Mouse (Mus musculus): Measurements from ENCODE around the gene Pcyox1. TPM values are rescaled to one million over a fixed set of nuclear protein-coding genes. Genes with fewer than 3 reads are reported as not detected.
"Not testable (repeated sequence)": the region's sequence is repeated elsewhere in the genome, so short reads cannot be mapped to it uniquely, and the experiment has no call there.

The Pcyox1 gene
- polyA plus RNA-seq, 1 experiment from 2014 or later: 93.0 TPM

DNA sequence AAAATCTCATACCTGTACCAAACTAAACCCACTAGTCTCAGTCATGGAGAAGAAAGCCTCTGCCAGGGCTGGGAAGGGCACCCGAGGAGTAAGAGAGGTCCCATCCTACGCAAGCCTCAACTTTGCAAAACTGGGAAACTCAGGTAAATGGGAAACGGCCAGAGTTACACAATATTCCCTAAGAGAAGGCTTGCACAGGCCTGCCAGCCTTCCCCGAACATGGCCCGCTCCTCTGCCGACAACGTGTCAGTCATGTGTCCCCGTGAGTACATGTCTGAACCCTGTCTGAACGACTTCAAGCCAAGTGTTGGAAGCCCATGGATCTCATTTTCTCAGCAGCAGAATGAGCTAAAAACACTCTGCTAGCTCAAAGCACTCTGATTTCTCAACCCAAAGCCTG lies 1.9 kb downstream of the Pcyox1 start:
- peaks cover 7% of the 10 kb centered on the region for H3K4me1 ChIP-seq
- peak overlapping the region; percentile 81 for H3K4me2 ChIP-seq
- 81% methylated on average over 9 of the region's 9 CpGs for WGBS
- H3K27me3 ChIP-seq (replicated peaks): no peaks in the 10 kb centered on the region
- H3K9ac ChIP-seq: no peak overlapping the region
- no peaks in the 10 kb centered on the region for H3K9me3 ChIP-seq
- peak overlapping the region; percentile 89; the same call in 1 of the 2 replicates for H3K4me3 ChIP-seq (replicated peaks)
- peak overlapping the region; percentile 27; the same call in 1 of the 2 replicates for H3K27ac ChIP-seq
- peaks cover 33% of the 10 kb centered on the region for H3K36me3 ChIP-seq
- no peak for ATAC-seq (ENCODE audit: insufficient read depth, low FRiP score, low read depth)

DNA sequence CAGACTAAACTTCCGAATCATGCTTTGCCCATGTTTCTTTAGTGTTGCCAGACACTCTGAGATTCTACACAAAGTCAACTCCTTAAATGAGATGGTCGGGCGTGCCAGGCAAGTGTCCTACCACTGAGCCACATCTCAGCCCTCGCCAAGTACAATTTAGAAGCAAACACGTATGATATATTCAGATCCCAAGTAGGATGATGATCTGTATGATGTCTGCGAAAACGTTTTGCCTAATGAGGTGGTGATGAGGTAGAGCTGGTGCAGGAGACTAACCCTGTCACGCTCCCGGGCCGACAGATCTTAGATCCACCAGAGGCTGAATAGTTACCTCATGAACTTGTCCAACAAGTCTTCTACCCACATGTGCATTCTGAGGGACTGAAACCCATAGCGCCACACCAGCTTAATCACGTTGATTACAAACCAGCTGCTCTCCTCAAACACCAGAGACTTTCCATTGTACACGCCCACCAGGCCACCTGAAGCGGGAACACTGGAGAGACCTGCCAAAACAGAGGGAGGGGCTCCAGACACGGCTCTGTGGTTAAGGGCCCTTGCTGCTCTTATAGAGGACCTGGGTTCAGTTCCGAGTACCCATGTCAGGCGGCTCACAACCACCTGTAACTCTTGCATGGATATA lies 2.8 kb downstream of the Pcyox1 start:
- Histone ChIP-seq H3K9me3 (no peaks in the 10 kb centered on the region), H3K4me2 (peak overlapping the region; percentile 6; the same call in 1 of the 2 replicates), H3K27ac (no peak overlapping the region), H3K27me3 (replicated peaks) (no peaks in the 10 kb centered on the region), H3K4me1 (peaks cover 7% of the 10 kb centered on the region), H3K4me3 (replicated peaks) (no peak overlapping the region), H3K9ac (no peak overlapping the region), H3K36me3 (peaks cover 37% of the 10 kb centered on the region)
- no peak for ATAC-seq (ENCODE audit: insufficient read depth, low FRiP score, low read depth)
- WGBS: 78% methylated on average over 17 of the region's 17 CpGs

DNA sequence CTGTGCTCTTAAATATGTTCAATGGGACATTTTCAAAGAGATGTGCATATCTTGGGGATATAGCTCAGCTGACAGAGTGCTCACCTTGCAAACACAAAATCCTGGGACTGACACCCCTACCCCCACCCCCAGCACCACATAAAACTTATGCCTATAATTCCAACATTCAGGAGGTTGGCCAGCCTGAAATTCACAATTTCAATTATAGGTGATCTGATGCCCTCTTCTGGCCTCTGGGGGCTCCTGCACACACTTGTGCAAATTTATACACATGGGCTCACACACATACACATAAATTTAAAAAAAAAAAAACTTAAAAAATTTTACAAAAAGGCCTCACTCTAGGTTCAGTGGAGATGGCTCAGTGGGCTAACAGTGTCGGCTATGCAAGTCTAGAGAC lies 3.8 kb downstream of the Pcyox1 start:
- no peak overlapping the region for H3K27ac ChIP-seq
- WGBS: 88% methylated on average over 1 of the region's 1 CpGs
- H3K4me1 ChIP-seq: peaks cover 7% of the 10 kb centered on the region
- no peak overlapping the region for H3K9ac ChIP-seq
- H3K36me3 ChIP-seq: peaks cover 46% of the 10 kb centered on the region
- H3K4me3 ChIP-seq (replicated peaks): no peak overlapping the region
- ATAC-seq (ENCODE audit: insufficient read depth, low FRiP score, low read depth): no peak
- H3K27me3 ChIP-seq (replicated peaks): no peaks in the 10 kb centered on the region
- no peaks in the 10 kb centered on the region for H3K9me3 ChIP-seq
- H3K4me2 ChIP-seq: no peak overlapping the region

DNA sequence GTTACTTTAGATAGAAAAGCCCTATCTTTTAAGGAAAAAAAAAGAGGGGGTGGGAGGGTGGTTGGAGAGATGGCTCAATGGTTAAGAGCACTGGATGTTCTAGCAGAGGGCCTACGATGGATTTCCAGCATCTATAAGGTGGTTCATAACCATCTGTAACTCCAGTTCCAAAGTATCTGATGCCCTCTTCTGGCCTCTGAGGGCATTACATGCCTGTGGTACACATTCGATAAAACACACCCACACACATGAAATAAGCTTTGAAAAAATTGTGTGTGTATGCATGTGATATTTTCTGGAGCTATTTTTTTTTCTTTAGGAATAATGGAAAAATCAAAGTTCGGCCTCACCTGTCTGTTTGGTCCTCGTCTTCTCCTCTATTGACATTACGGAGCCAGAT lies 5.6 kb downstream of the Pcyox1 start:
- no peak for ATAC-seq (ENCODE audit: insufficient read depth, low FRiP score, low read depth)
- H3K4me2 ChIP-seq: no peak overlapping the region
- H3K27me3 ChIP-seq (replicated peaks): no peaks in the 10 kb centered on the region
- 97% methylated on average over 5 of the region's 5 CpGs for WGBS
- H3K36me3 ChIP-seq: peaks cover 55% of the 10 kb centered on the region
- H3K27ac ChIP-seq: no peak overlapping the region
- H3K4me3 ChIP-seq (replicated peaks): no peak overlapping the region
- no peaks in the 10 kb centered on the region for H3K9me3 ChIP-seq
- peaks cover 3% of the 10 kb centered on the region for H3K4me1 ChIP-seq
- H3K9ac ChIP-seq: no peak overlapping the region

DNA sequence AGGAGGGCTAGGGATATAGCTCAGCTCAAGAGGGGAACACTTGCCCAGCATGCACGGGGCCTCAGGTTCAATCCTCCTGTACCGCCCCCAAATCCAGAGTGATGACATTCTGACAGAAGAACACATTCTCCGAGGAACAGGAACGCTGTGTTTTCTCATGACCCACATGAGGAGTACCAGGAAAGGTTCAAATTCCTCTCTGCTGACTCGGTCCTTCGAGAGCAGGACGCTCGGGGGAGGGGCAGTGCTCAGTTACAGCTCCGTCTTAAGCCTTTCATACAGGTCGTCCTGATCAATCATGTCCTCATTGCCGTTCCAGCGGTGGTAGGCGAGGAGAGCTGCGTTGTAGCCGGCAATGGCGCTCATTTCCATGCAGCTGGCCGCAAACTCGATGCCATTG lies 8.5 kb downstream of the Pcyox1 start:
- no peak overlapping the region for H3K9ac ChIP-seq
- H3K27ac ChIP-seq: no peak overlapping the region
- H3K36me3 ChIP-seq: peaks cover 47% of the 10 kb centered on the region
- no peaks in the 10 kb centered on the region for H3K4me1 ChIP-seq
- ATAC-seq (ENCODE audit: insufficient read depth, low FRiP score, low read depth): no peak
- no peaks in the 10 kb centered on the region for H3K9me3 ChIP-seq
- no peaks in the 10 kb centered on the region for H3K27me3 ChIP-seq (replicated peaks)
- 72% methylated on average over 18 of the region's 18 CpGs for WGBS
- H3K4me3 ChIP-seq (replicated peaks): no peak overlapping the region
- H3K4me2 ChIP-seq: no peak overlapping the region

DNA sequence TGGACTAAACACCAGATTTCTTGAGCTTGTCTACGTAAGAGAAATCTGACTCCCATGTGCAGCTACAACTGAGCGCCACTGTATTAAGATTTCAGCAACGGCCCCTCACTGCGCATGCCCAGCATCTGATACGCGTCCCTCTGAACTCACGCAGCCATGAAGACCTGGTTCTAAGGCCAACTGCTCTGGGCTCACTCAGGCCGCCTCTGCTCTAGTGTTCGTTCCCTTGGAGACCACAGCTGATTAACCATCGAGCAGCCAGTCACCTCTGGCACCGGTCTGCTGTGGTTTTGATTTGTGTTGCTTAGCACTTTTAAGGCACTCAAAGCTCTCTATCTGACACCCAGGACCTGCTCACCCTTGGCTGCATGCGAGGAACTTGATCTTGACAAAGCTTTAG lies 9.6 kb downstream of the Pcyox1 start:
- H3K9ac ChIP-seq: no peak overlapping the region
- no peak for ATAC-seq (ENCODE audit: insufficient read depth, low FRiP score, low read depth)
- no peak overlapping the region for H3K4me2 ChIP-seq

DNA sequence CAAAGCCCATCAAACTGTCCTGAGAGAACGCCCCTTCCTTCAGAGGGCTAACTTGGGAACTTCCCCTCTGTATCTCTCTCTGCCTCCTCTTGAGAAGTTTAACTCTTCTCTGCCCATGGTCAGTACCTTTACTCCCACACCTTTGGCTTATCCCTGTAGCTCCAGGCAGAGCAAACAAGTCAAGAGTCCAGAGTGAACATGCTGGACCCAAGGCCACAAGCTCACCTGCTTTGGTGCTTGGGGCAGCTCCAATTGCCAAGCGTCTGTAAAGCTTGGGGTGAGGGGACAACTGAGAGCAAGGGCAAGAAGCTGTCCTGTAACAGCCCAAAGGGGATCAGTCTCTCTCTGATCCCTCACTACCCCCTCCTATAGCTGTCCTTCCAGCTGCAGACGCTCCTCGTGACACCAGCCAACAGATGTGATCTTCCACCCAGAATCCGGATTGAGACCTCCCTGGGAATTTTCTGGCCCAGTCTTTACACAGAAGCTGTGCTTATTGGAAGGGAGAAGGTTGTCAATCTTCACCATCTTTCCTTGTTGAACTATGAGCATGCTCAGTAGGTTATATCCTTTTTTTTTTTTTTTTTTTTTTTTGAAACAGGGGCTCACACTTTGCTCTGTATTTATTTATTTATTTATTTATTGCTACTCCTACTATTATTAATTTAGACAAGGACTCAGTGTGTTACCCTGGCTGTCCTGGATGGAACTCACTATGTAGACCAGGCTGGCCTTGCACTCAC lies 11.4 kb downstream of the Pcyox1 start:
- no peak overlapping the region for H3K4me3 ChIP-seq (replicated peaks)
- WGBS: 85% methylated on average over 5 of the region's 5 CpGs
- H3K27me3 ChIP-seq (replicated peaks): no peaks in the 10 kb centered on the region
- ATAC-seq (ENCODE audit: insufficient read depth, low FRiP score, low read depth): no peak
- H3K4me1 ChIP-seq: no peaks in the 10 kb centered on the region
- no peak overlapping the region for H3K9ac ChIP-seq
- no peak overlapping the region for H3K4me2 ChIP-seq
- no peaks in the 10 kb centered on the region for H3K9me3 ChIP-seq
- H3K27ac ChIP-seq: no peak overlapping the region
- peaks cover 27% of the 10 kb centered on the region for H3K36me3 ChIP-seq

More for the DNA sequence above, 9.6 kb downstream of the Pcyox1 start:
- Histone ChIP-seq H3K27me3 (replicated peaks) (no peaks in the 10 kb centered on the region), H3K27ac (no peak overlapping the region), H3K4me3 (replicated peaks) (no peak overlapping the region), H3K9me3 (no peaks in the 10 kb centered on the region), H3K36me3 (peaks cover 45% of the 10 kb centered on the region), H3K4me1 (no peaks in the 10 kb centered on the region)
- 85% methylated on average over 12 of the region's 12 CpGs for WGBS

DNA sequence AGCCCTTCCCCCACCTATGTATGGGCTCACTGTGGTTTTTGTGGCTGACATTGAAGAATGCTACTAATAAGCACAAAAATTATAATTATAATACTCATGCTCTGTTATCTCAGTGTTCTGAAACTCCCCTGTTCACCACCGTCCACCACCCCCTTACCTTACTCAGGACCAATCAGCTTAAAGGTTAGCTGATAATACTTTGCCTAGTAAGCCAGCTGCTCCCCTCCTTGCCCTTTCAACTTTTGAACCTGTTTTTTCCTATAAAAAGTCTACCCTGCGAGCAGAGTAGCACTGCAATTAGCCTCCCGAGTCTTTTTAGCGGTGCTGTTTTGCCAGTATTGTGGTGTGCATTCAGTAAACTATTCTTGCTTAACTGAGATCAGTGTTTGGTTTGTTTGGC lies 12.3 kb downstream of the Pcyox1 start:
- H3K4me3 ChIP-seq (replicated peaks): no peak overlapping the region
- peaks cover 20% of the 10 kb centered on the region for H3K36me3 ChIP-seq
- no peak overlapping the region for H3K27ac ChIP-seq
- H3K9me3 ChIP-seq: no peaks in the 10 kb centered on the region
- no peaks in the 10 kb centered on the region for H3K4me1 ChIP-seq
- no peak overlapping the region for H3K9ac ChIP-seq
- H3K27me3 ChIP-seq (replicated peaks): no peaks in the 10 kb centered on the region
- ATAC-seq (ENCODE audit: insufficient read depth, low FRiP score, low read depth): no peak
- no peak overlapping the region for H3K4me2 ChIP-seq
- 46% methylated on average over 4 of the region's 4 CpGs for WGBS

DNA sequence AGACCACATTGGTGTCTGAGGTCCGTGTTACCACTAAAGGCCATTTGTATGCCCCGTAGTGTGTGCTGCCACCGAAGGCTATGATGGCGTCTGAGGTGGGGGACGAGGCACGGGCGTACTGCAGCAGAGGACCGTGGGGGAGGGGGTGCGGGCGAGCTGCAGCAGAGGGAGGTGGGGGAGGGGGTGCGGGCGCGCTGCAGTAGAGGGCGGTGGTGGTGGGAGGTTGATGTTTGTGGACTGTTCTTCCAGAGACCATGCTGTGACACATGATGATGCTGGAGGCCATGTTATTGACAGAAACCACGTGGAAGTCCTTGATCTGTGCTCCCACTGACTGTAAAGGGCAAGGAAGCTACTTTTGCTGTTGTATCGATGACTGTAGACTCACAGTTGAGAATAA lies 13.6 kb downstream of the Pcyox1 start:
- whole genome bisulfite sequencing: 35% methylated on average over 16 of the region's 16 CpGs

DNA sequence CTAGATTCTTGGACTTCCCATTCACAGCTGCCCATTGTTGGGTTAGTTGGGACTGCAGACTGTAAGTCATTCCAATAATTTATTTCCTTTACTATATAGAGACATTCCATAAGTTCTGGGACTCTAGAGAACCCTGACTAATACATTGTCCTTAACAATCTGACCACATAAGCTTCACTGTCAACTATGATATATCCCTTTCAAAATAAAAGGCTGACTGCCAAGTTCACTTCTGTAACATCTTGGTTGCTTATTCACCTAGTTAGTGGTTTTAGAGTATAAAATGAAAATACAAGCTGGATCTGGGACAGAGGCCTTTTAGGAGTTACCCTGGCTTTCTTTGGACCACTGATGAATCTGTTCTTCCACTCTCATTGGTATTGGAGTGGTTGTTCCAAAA lies 14.4 kb downstream of the Pcyox1 start:
- H3K4me2 ChIP-seq: no peak overlapping the region
- no peak overlapping the region for H3K9ac ChIP-seq
- no peak for ATAC-seq (ENCODE audit: insufficient read depth, low FRiP score, low read depth)
- no peaks in the 10 kb centered on the region for H3K4me1 ChIP-seq
- peaks cover 14% of the 10 kb centered on the region for H3K36me3 ChIP-seq
- H3K27ac ChIP-seq: no peak overlapping the region
- H3K9me3 ChIP-seq: no peaks in the 10 kb centered on the region
- no peaks in the 10 kb centered on the region for H3K27me3 ChIP-seq (replicated peaks)
- no peak overlapping the region for H3K4me3 ChIP-seq (replicated peaks)

More for the DNA sequence above, 13.6 kb downstream of the Pcyox1 start:
- Histone ChIP-seq H3K27me3 (replicated peaks) (no peaks in the 10 kb centered on the region), H3K4me2 (no peak overlapping the region), H3K27ac (no peak overlapping the region), H3K4me1 (no peaks in the 10 kb centered on the region), H3K9ac (no peak overlapping the region), H3K4me3 (replicated peaks) (no peak overlapping the region), H3K36me3 (peaks cover 13% of the 10 kb centered on the region), H3K9me3 (no peaks in the 10 kb centered on the region)
- ATAC-seq (ENCODE audit: insufficient read depth, low FRiP score, low read depth): no peak

DNA sequence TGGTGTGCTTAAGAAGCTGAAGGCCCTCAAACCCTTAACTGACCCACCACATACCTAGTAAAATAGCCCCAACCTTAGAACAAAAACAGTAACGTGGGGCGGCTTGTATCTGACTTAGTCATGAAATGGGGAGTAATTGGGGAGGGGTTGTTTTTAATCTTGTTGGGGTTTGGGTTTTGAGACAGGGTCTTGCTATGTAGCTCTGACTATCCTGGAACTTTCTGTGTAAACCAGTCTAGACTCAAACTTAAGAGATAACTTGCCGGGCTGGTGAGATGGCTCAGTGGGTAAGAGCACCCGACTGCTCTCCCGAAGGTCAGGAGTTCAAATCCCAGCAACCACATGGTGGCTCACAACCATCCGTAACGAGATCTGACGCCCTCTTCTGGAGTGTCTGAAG lies 16.8 kb downstream of the Pcyox1 start:
- WGBS: 67% methylated on average over 8 of the region's 8 CpGs

DNA sequence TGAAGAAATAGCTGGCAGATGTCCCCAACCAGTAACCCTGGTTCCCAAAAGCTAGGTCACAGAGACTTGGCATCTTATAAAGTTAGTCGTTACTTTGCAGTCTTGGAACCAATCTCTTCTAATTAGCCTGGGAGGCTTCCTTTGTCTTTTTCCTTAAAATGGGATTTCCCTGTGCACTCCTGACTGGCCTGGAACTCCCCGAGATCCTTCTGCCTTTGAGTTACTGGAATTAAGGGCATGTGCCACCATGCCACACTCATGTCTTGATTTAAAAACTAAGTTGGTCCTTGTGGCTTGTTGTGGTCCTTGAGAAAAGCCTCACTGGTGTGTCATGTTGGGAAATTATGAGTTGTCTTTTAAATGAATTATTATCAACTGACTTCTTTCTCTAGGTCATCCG lies 18.6 kb downstream of the Pcyox1 start:
- ATAC-seq (ENCODE audit: insufficient read depth, low FRiP score, low read depth): no peak
- no peak overlapping the region for H3K27ac ChIP-seq
- no peak overlapping the region for H3K4me2 ChIP-seq
- no peaks in the 10 kb centered on the region for H3K4me1 ChIP-seq
- no peaks in the 10 kb centered on the region for H3K27me3 ChIP-seq (replicated peaks)
- H3K4me3 ChIP-seq (replicated peaks): no peak overlapping the region
- H3K36me3 ChIP-seq: peaks cover 18% of the 10 kb centered on the region
- no peak overlapping the region for H3K9ac ChIP-seq
- no peaks in the 10 kb centered on the region for H3K9me3 ChIP-seq
- 85% methylated on average over 3 of the region's 3 CpGs for WGBS

More for the DNA sequence above, 16.8 kb downstream of the Pcyox1 start:
- not testable (repeated sequence) for H3K27me3 ChIP-seq (replicated peaks); H3K27ac ChIP-seq; H3K4me1 ChIP-seq; H3K9me3 ChIP-seq; ATAC-seq (ENCODE audit: insufficient read depth, low FRiP score, low read depth); H3K9ac ChIP-seq; H3K4me3 ChIP-seq (replicated peaks); H3K4me2 ChIP-seq
- peaks cover 18% of the 10 kb centered on the region for H3K36me3 ChIP-seq
